Mouse (Mus musculus) erythroblast, embryonic 14.5 days (primary cell): ENCODE results near the gene Zfand3. TPM values are rescaled to one million over a fixed set of nuclear protein-coding genes. Genes with fewer than 3 reads are reported as not detected.

Experiments used
- H3K27me3 ChIP-seq: 2 replicates; pipeline ENCODE4 v1.6.1; 2012; ENCODE audit warnings: inconsistent platforms; ENCODE audit not compliant: control insufficient read depth
- H3K36me3 ChIP-seq: 2 replicates; pipeline ENCODE4 v1.6.1; 2012; ENCODE audit warnings: mild to moderate bottlenecking, inconsistent platforms; ENCODE audit not compliant: control insufficient read depth
- H3K4me1 ChIP-seq: 2 replicates; pipeline ENCODE4 v1.6.1; 2012; ENCODE audit warnings: inconsistent platforms; ENCODE audit not compliant: control insufficient read depth
- H3K4me3 ChIP-seq: replicated peaks from 2 replicates; pipeline ENCODE3; 2012; ENCODE audit warnings: moderate library complexity, mild to moderate bottlenecking, inconsistent platforms
- H3K9me3 ChIP-seq: 2 replicates; pipeline ENCODE4 v1.6.1; 2012; ENCODE audit warnings: low read length, inconsistent platforms, mixed read lengths; ENCODE audit not compliant: control insufficient read depth
- GATA1 ChIP-seq: IDR thresholded peaks from 2 replicates; pipeline ENCODE4 v1.6.1; 2012; ENCODE audit warnings: low read length, inconsistent platforms, mixed read lengths
- TAL1 ChIP-seq: IDR thresholded peaks from 3 replicates; pipeline ENCODE4 v1.6.1; 2012; ENCODE audit warnings: low read length, inconsistent platforms, mixed read lengths
- polyA plus RNA-seq: library from polyadenylated mRNA; stranded (reverse); fragments of >175 nt; gene quantifications from 2 replicates; pipeline ENCODE4 v1.2.3, GENCODE M21; 2012

Zfand3 gene
- polyA plus RNA-seq, 1 experiment, result 9.6 TPM

DNA sequence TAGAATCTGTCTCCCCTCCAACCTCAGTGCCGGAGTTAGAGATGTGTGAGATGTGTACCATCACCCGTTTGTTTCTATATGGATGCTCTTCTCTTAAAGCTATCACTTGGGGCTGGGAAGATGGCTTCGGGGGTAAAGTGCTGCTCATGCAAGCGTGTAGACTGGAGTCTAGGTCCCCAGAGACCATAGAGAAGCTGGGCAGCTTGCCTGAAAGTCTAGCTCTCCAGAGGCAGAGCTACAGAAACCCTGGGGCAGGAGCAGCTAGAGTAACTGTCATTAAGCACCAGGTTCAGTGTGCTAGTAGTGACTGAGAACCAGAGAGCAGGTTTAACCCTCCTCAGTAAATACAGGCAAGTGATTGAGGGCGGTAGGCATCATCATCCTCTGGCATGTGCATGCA lies 51.7 kb downstream of the Zfand3 start:
- no peak overlapping the region for H3K4me3 ChIP-seq
- H3K4me1 ChIP-seq, result peaks cover 3% of the 10 kb centered on the region
- TF ChIP-seq TAL1 (no peak), GATA1 (no peak)
- no peaks in the 10 kb centered on the region for H3K27me3 ChIP-seq
- H3K36me3 ChIP-seq, result peaks cover 6% of the 10 kb centered on the region
- H3K9me3 ChIP-seq, result no peaks in the 10 kb centered on the region

DNA sequence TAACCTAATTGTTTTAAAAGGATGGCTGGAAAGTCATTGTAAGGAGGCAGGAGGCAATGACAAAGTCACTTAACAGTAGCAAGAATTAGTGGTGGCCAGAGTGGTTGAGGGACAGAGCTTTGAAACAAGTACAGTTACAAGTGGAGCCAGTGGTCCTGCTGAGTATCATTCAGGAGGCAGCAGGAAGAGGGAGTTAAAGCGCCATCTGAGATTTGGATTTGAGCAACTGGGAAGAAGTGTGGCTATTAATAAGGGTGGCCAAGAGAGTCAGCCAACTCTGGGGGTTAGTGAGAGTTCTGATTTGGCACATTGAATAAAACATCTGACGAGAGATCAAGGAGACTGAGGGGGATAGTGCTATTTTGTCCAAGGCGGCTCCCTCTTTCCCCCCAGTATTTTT lies 54.1 kb downstream of the Zfand3 start:
- peaks cover 6% of the 10 kb centered on the region for H3K36me3 ChIP-seq
- no peak for TF ChIP-seq TAL1
- TF ChIP-seq GATA1, result no peak
- H3K9me3 ChIP-seq, result no peaks in the 10 kb centered on the region
- H3K4me1 ChIP-seq, result peaks cover 7% of the 10 kb centered on the region
- H3K4me3 ChIP-seq, result no peak overlapping the region
- H3K27me3 ChIP-seq, result no peaks in the 10 kb centered on the region

DNA sequence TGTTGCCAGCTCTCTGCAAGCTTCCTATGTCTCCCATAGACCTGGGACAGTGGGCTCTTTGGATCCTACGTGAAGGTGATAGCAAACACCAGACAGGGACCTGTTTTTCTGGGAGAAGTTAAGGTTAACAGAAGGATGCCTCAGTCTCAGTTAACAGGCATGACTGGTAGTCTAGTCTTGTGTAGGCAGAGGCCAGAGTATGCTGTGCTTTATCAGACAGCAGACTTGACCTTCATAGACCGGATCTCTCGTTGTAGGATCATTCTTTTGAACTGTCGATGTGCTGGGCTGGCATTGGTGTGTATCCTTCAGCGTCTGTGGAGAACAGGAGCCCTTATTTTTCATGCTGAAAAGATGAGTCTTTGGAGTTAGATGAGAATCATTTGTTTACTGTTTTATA lies 54.5 kb downstream of the Zfand3 start:
- peaks cover 10% of the 10 kb centered on the region for H3K4me1 ChIP-seq
- no peaks in the 10 kb centered on the region for H3K9me3 ChIP-seq
- no peak for TF ChIP-seq TAL1
- TF ChIP-seq GATA1, result no peak
- H3K27me3 ChIP-seq, result no peaks in the 10 kb centered on the region
- H3K36me3 ChIP-seq, result peaks cover 6% of the 10 kb centered on the region
- no peak overlapping the region for H3K4me3 ChIP-seq

DNA sequence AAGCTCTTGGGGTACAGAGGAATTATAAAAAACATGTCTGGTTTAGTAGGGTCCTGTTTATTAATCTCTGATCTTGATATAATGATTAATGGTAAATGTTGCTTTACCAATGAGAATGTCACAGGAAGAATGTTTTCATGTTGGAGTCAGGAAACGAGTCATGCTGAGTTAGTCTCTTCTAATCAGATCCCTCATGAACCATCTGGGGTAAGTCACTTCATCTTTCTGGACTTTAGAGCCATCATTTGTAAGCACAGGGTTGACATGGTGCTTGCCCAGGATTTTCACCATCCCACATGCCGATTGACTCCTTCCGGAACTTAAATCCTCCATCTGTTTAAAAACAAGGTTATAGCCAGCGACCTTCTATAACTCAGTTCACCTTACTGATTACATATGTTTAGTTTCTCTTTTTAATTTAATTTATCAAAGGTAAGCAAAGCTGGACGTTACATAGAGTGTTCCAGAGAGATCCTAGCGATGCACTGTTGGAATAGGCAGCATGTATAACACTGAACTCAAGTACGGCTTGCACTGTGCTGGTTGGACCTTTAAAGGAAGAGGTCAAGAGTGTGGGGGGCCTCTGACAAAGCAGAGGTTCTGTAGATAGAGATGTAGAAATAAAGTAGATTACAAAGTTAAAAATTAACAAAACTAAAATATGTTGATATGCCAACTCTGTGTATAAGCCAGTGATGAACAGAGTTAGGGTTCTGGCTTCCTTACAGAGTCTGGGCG lies 56.7 kb downstream of the Zfand3 start:
- Histone ChIP-seq H3K4me1 (peaks cover 10% of the 10 kb centered on the region), H3K4me3 (no peak overlapping the region), H3K9me3 (no peaks in the 10 kb centered on the region), H3K27me3 (no peaks in the 10 kb centered on the region), H3K36me3 (peaks cover 4% of the 10 kb centered on the region)
- no peak for TF ChIP-seq TAL1
- TF ChIP-seq GATA1, result no peak

DNA sequence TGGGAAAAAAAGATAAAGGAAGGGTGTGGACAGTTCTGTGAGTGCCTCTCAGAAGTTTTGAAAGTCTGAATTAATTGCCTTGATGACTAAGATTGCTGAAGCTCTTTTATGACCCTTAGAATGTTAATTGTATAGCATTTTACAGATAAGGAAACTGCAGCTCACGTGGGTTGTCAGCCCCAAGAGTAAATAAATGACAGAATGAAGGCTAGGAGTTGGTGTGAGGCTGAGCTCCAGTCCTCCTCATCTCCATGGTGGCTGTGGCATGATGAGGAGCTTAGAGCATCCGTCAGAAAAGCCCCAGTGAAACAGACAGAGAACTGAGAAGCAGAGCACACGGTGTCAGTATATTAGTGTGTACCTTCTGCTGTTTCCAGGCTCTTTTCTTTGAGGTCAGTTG lies 59.3 kb downstream of the Zfand3 start:
- TF ChIP-seq GATA1, result no peak
- TF ChIP-seq TAL1, result no peak
- Histone ChIP-seq H3K27me3 (no peaks in the 10 kb centered on the region), H3K4me3 (no peak overlapping the region), H3K9me3 (no peaks in the 10 kb centered on the region), H3K4me1 (peaks cover 10% of the 10 kb centered on the region), H3K36me3 (peaks cover 8% of the 10 kb centered on the region)

DNA sequence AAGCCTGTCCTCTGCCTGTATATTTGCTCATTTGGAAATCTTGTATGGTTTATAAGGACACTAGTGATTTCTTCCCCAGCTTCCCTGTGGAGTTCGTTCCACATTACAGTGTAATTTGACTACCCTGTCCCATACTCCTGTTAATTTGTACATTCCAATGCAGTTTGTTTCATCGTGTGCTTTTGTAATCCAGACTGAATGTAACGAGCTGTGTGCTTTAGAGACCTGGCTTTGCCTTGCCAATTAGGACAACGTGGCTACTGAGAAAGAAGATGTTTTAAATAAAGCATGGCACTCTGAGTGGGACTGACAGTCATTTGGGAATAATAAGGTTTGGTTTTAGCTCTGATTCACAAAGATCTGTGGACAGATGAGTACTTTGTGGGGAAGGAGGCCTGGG lies 60.2 kb downstream of the Zfand3 start:
- no peak for TF ChIP-seq GATA1
- TF ChIP-seq TAL1, result no peak
- Histone ChIP-seq H3K4me3 (no peak overlapping the region), H3K9me3 (no peaks in the 10 kb centered on the region), H3K4me1 (peaks cover 9% of the 10 kb centered on the region), H3K27me3 (no peaks in the 10 kb centered on the region), H3K36me3 (peaks cover 8% of the 10 kb centered on the region)

DNA sequence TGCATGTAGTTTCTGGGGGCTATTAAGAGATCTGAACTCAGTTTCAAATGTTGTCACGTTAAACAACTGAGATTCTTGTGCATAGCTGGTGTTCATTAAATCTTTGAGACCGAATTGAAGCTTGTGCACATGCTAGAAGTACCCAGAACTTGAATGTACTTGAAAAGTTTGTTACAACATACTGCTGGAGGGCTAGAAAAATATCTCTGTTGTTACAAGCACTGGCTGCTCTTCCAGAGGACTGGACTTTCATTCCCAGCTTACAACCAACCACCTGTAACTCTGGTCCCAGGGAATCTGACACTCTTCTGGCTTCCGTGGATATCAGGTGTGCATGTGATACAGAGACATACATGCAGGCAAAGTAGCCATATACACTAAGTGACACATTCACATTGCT lies 65.2 kb downstream of the Zfand3 start:
- H3K9me3 ChIP-seq, result no peaks in the 10 kb centered on the region
- TF ChIP-seq TAL1 (no peak), GATA1 (no peak)
- peaks cover under 1% of the 10 kb centered on the region; the same call in 1 of the 2 replicates for H3K4me1 ChIP-seq
- H3K4me3 ChIP-seq, result no peak overlapping the region
- no peaks in the 10 kb centered on the region for H3K27me3 ChIP-seq
- peaks cover 23% of the 10 kb centered on the region for H3K36me3 ChIP-seq

DNA sequence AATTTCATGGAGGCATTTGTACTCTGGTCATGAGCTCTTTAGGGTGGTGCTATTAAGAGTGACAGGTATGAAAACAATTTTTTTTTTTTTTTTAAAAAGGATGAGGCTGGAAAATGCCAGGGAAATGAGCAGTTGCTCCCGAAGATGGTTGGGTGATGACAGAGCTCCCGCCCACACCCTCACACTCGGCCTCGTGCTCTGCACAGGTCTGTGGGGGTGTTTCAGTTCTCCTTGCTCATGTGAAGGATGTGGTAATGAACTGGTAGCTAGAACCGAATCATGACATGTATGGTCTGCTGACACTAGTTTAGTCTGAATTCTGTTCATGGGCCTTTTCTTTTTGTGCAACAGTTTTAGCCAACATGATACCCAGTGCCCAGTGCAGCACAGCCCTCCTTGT lies 66.1 kb downstream of the Zfand3 start:
- Histone ChIP-seq H3K4me3 (no peak overlapping the region), H3K9me3 (no peaks in the 10 kb centered on the region), H3K36me3 (peaks cover 23% of the 10 kb centered on the region), H3K27me3 (no peaks in the 10 kb centered on the region), H3K4me1 (peaks cover 6% of the 10 kb centered on the region)
- no peak for TF ChIP-seq GATA1
- no peak for TF ChIP-seq TAL1

DNA sequence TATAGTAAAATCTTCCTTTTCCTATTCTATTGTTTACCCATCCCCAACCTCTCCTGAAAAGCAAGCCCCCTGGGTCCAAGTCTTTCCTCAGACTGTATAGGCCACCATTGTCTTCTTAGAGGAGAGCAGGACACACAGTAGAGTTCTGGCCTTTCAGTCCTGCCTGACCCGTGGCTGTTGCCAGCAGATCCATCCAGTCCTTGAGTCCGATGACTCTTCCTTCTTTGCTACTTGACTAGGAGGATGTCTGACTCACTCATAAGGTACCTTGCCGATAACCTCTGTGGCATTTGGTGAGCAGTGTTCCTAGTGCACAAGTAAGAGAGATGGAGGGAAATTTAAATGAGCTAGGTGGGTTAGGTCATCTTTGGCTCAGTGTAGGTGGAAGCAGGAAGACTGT lies 68.1 kb downstream of the Zfand3 start:
- TF ChIP-seq GATA1 (no peak), TAL1 (no peak)
- Histone ChIP-seq H3K36me3 (peaks cover 23% of the 10 kb centered on the region), H3K4me3 (no peak overlapping the region), H3K9me3 (no peaks in the 10 kb centered on the region), H3K27me3 (no peaks in the 10 kb centered on the region), H3K4me1 (peaks cover 6% of the 10 kb centered on the region)

DNA sequence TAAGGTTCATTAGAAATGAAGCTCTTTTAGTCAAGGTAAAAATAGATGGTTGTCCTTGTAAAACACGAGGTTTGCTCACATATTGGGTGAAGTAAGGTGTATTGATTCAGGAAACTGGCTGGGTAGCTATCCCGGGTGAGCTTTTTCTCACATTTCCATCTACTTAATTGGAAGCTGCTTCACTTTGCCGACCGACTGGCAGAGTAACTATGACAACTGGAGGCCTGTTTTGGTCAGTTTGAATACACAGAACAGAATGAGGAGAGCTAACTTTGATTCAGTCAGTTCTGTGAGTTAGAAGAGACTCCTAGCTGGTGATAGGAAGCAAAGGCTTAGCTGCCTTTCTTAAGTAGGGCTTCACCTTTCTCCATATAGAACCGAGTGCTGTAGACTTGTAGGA lies 71.4 kb downstream of the Zfand3 start:
- H3K27me3 ChIP-seq, result no peaks in the 10 kb centered on the region
- H3K4me1 ChIP-seq, result peaks cover 6% of the 10 kb centered on the region
- no peak overlapping the region for H3K4me3 ChIP-seq
- TF ChIP-seq GATA1 (no peak), TAL1 (no peak)
- peaks cover 18% of the 10 kb centered on the region for H3K36me3 ChIP-seq
- no peaks in the 10 kb centered on the region for H3K9me3 ChIP-seq
